Mouse (Mus musculus) frontal cortex, postnatal 25 days (tissue): ENCODE data around the gene Adamts4.
"Not testable (repeated sequence)": the region's sequence is repeated elsewhere in the genome, so short reads cannot be mapped to it uniquely, and the experiment has no call there.

Source experiments
- DNase-seq, 2 experiments: peaks; one replicate each; pipeline ENCODE4 v3.0.0; 2022; ENCODE audit warnings: low spot score in 2 of 2

Gene Adamts4

DNA sequence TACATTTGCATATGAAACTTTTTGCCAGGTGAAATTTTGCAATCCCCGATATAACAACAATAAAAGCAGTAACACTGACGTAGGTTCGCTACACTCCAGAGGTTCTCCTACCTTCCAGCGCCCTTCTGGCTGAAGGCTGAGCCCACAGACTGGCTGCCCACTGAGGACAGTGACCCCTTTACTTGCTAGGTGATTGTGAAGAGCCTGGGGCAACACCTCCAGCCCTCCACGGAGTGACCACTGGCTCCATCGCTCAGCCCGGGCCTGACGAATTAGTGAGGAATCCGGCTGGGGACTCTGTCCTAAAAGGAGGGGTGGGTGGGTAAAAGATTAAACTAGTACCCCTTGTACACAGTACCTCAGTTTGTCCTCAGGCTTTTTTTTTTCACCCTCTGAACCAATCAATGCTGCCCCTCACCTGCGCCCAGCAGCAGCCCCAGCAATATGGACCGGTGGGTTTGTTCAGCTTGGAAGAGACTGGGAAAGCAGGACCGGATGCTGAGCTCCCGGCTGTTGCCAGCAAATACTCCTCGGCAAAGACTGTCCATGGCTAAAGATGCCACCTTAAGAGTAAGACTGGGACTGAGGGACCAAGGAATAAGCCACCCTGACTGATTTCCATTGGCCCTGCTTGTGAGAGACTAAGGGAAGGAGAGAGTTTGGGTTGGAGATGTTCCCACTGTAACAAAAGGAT, 28.9 kb downstream of the Adamts4 start:
- no peak for DNase-seq

DNA sequence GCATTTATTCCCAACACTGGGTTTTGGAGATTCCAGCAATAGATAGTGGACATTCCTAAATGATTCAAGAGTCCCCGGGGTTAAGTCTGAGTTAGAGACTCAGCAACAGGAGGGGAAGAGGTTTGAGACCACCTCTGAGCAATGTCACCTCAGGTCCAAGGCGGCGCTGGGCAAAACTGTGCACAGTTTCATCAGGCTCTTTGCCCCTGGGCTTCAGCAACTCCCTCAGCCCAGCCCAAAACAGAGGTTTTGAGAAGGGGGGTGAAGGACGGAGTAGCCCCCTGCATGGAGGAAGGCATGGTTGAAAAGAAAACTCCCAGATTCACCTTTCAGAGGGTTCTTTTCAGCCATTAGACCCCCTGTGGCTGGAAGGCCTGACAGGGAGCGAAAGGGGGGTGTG, 29.5 kb downstream of the Adamts4 start:
- DNase-seq, result no peak

DNA sequence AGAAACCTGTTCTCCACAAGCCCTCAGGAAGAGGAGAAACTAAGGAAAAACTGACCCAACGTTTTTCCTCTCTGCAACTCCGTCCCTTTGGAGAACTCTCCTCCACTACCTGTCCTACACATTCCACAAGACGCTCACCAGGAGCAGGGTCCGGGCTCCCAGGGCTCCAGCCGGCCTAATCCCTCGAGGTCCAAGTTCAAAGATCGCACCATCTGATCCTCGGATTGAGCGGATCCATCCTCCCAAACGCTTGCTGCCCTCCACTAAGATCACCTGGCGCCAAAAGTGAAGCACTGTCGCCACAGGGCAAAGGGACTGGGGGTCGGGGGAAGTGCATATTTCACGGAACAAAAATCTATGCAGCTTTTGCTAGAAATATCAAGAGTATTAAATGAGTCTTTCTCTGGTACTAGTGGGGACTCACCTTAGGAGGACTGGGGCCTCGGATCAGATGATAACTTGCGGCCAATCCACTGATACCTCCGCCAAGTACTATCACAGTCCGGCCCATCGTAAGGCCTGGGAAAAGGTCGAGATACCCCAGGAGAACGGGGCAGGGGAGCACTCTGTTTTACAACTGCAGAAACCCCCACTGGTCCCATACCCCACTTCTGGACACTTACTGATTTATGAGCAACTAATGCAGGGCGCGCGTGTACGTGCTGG, 30.2 kb downstream of the Adamts4 start:
- no peak for DNase-seq

DNA sequence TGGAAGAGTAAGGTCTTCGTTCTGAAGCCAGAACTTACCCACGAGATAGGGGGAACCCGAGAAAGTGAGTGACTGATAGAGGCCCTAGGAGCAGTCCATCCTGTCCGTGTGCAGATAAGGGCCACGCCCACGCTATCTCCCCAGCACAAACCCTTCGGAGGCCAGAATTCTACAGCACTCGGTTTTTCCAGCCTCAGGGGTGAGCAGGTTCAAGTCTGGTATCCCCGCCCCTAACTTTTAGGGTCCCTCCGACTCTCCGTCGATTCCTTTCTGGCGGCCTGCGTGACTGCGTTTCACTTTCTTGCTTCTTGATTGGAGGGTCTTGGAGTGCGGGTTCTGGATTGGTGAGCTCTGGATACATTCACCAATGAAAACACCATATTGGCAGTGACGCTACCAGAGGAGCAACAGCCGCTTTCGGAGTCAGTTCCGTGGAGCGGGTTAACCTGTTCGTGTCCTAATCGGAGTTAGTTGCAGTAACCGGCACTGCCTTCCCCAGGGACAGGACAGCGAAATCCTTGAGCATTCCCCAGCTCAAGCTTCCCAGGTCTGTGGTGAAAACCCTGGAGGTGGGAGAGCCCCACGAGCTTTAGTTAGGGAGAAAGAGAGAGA, 30.8 kb downstream of the Adamts4 start, which contains the start of gene Ppox:
Gene Ppox, minus strand, starts transcription at position 271 of the 612 bp plus-strand sequence.
- peak; percentile 75 to 91 for DNase-seq

DNA sequence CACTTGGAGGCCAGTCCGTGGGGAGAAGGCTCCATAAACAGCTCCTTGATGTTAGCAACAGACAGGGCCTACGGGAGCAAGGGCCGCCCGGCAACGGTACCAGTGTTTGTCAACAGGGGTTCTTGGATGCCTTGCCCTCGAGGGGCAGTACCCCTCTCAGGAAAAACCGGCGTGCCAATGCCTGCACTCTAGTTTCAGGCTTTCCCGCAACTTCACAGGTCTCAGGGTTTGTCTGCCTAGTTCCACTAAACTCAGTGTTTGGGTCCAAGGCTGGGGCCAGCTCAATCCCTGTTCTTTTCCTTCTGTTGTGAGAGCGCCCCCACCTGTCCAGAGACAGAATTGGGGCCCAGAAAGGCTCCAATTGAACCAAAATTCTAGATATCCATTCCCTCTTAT, 31.3 kb downstream of the Adamts4 start:
- peak; percentile 61 to 70 for DNase-seq

DNA sequence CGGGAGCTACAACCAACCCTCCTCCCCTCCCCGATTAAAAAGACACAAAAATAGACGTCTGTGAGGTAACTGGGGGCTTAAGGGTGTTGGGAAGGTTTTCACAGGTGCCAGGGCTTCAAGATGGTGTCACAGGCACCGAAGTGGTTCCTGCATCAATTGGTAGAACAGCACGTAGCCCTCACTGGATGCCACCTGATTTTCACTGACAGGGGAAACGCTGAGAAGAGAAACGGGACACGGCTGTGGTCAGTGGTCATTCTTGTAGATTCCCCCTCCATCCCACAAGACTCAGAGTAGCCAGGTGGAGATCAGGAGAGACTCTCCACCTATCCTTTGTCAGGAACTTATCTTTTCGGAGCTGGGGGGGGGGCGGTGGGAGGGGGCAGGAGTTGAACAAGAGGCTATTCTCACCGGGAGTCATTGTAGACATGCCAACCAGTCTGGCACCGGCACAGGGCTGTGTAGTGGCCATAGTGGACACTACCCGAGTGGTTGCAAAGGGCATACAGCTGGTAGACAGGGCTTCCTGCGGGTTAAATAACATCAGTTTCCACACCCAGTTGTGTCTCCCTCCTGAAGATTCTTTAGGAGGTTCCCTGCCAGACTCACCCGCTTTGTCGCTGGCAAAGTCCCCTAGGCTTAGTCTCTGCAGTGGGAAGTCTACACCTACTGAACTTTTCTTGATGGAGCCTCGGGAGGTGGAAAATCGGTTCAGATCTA, 32.0 kb downstream of the Adamts4 start:
- DNase-seq, result no peak

DNA sequence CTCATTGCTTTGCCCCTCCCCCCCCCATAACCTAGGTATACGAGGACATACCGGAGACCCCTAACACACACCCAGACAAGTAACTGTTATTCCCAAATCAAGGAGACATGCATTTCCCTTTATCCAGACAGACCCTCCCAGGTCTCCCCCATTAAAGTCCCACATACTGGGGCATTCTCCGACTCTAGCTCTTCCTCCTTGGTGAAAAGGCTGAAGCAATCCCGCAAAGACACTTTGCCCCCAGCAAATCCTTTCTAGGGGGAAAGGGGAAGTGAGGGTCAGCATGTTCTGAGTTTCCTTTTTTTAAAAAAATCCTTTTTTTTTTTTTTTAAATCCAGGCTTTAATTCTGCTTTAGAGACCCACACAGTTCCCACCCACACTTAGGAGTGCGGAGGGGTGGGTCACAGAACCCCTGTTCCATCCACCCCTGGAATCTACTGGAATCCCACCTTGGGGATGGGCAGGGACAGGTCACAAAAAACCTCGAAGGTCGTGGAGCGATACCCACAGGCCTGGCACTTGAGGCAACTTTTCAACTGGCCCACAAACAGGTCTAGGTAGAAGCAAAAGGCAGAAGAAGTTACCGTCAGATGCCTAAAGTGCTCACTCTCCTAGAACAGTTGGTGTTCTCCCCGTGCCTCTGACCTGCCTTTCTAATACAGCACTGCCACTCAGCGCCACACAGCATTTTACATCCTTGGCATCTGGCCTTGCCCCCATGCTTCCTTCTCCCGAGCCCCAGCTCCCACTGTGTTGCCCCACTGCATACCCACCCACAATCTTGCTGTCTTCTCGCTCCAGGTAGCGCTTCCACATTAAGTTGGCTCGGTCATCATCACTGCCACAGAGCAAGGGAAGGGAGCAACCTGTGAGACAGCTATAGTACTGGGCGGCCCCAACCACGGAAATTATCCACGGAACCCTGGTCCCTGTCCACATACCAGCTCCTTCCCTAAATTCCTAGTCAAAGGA, 33.3 kb downstream of the Adamts4 start:
- DNase-seq, result no peak

DNA sequence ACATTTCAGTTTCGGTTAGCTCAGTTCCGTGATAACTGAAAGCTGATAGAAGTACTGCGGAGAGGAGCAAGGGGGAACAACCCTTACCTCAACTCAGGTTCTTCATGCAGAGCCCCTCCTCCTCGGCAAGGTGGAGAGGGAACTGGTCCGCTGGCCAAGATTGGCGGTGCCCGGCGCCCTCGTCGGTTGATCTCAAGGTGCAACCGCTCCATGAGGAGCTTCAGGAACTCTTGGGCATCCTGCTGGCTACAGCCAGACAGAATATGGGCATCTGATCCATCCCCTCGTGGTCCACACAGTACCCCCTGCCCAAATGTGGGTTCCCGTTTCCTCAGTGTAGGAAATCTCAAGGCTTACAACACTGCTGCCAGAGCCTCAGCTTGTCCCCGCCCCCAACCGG, 34.3 kb downstream of the Adamts4 start:
- DNase-seq, result no peak

DNA sequence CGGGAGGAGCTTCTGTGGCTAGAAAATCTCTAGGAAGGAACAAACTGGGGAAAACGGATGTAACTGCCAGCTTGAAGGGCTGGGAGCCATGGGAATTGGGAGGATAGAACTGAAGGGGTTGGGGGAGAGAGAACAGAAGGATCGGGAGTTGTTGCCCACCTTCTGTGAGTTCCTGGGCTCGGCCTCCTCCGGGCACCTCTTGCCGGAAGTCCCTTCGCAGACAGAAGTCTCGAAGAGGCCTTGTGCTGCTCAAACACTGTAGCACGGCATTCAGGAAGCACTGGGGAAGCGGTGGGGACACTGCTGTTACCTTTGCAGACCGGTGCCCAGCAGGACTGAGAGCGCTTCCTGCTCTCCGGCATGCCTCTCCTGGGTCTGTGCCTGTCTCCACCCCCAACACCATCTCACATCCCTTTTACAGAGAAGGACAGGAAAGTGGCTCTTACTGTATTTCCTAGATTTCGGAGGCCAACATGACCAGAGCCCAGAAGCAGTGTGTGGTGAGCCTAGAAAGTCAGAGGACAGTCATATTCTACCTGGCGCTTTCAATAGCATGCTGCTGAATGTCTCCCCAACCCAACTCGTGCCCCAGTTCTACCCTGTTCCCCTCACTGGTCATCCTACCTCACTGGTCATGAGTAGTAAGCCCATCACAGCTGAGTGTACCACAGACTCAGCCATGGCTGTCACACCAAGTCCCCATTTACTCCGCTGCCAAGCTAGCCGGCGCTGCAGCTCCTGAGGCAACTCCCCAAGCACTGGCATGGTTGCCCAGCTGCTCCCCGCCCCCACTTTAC, 35.1 kb downstream of the Adamts4 start:
- peak in 1 of 2 experiments; percentile 9 for DNase-seq

DNA sequence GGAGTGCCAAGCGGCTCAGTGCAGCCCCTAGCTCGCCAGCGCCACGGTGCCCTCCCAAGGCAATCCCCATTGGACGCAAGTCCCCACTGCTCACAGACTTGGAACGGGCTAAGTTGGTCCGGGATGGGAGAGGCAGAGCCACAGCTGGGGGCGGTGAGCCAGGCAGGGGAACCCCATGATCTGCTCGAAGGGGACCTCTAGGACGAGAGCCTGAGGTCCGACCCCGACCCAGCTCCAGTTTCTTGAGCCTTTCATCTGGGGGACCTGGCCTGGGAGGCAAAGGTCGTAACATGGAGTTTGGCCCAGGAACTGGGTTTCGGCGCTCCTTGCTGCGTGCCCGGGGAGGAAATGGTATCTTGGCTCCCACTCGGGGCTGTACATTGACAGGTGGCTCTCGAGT, 36.3 kb downstream of the Adamts4 start:
- DNase-seq, result peak in 1 of 2 experiments; percentile 8

DNA sequence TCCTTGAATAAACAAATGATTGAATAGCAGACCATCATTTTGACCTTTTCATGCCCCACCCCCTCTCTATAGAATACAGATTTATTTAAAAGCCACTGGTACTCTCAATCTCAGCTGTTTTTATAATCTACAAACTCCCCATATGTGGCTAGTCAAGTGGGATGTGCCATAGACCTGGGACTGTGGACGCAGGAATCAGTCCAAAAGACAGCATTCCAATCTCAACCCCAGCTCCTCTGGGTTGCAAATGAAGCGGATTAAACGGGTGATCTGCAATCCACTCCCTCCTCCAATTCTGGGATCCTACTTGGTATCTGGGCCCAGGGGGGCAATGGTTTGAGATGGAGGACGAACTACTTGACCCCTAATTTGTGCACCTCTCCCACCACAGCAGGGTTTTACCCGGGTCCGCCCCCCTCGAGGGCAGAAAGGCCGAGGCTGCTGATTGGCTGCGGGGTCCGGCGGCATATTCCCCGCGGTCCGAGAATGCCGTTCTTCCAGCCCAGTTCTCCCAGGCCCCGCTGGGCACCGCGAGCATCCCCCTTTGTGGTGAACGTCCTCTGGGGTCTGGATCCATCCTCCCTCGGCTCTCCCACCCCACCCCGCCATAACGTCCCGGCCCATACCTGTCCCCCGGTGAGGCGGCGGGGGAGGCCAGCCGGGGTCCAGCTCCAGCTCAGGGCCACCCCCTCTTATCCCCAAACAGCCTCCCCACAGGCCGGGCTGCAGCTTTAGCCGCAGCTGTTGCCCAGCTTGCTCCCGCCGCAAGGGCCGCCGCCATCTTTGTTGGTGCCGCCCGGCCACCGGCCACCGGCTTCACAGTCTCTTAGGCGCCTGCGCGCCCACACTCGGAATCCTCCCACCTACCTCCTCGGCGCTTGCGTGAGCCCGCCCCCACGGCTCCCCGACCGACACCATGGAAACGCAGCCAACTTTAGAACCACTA, 37.2 kb downstream of the Adamts4 start, which contains the start of gene Usp21:
Gene Usp21, minus strand, starts transcription at position 856 of the 946 bp plus-strand sequence.
- peak; percentile 89 to 90 for DNase-seq

DNA sequence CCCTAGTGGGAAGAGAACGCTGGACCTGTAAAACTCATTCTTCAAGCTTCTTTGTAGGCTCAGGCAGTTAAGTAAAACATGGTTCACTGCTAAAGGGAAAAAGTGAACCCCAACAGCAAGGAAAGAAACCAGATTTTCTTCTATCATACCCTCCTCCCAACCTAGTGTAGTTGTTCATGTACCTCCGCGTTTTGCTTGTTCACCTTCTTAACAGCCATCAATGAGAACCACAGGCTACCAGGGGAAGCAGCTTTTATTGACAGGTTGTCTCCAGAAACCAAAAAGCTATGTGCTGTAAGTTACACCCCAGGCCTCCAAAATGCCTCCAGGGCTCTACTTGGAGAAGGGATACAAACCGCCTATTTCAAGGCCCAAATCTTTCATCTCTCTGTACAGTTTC, 38.1 kb downstream of the Adamts4 start:
- DNase-seq, result no peak

DNA sequence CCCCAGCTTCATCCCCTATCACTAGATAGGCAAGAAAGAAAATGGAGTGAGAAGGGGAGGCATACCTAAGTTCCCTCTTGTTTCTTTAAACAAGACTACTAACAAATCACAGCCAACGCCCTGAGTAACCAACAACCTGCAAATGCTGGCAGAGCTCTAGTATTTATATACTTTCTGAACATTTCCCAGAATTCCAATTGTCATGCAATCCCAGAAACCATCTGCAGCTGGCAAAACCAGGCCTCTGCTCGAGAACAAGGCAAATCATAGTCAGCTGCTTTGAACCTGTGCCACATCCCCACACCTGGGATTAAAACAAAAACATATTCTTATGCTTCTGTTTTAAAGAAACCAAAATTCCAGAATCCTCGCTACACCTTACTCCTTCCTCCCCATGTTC, 43.1 kb downstream of the Adamts4 start:
- no peak for DNase-seq

DNA sequence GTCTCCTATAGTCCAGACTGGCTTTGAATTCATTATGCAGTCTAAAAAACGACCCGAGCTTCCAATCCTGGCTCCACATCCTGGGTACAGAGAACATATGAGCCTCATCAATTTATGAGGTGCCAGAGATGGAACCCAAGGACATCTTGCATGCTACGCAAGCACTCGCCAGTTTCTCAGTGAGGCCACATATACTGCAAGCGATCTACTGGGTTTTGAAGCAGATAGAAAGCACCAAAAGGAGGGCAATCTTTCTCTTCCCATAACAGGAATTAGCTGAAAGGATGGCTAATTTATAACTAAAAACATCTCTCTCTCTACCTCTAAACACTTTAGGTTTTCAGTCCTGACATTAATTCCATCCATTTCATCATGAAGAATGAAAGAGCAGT, 43.7 kb downstream of the Adamts4 start:
- DNase-seq, result no peak

DNA sequence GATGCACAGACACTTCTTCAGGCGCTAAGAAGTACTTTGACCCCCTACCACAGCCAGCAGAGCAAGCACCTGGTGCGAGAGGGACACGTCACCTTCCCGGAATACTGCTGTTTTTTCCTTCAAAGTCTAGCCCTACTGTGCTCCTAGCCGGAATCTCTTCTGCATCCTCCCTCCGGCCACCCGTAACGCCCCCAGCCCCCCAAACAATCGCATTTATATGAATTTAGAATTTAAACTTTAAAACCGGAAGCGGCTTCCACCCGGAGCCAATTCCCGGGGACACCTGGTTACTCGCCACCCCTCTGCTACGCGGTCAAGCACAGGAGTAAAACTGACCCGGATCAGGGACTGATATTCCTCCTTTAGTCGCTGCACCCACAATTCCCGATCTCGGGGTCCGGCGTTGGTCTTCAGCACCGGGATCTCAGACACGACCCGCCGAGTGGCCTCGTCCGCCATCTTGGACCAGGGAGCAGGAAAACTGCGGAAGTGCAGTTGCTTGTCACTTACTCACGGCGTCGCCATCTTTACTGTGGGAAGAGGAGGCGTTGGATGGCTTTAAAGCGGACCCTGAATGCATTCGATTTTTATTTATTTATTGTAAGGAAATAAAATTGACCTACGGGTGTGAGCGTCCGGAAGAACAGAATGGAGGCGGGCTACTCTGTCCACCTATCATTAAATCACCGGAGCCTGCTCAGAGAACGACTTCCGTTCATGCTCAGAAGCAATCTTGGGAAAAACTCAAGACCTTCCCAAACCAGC, 44.3 kb downstream of the Adamts4 start, which contains the start of gene Ufc1:
Gene Ufc1, minus strand, starts transcription at position 727 of the 765 bp plus-strand sequence.
- DNase-seq, result peak; percentile 80 to 82

DNA sequence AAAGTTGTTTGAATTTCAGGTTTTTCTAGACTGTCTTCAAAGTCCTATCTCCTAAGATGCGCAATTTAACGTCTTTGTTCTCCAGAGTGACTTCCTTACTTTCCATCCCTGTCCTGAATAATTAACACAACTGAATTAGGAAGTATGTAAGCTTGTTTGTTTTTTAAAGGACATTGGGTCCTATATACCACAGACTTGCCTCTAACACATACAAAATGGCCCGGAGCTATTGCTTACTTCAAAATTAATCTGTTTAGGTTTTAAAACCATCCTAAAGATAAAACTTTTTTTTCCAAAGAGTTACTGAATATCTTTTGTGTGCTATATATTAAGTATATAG, 44.8 kb downstream of the Adamts4 start:
- DNase-seq, result no peak

DNA sequence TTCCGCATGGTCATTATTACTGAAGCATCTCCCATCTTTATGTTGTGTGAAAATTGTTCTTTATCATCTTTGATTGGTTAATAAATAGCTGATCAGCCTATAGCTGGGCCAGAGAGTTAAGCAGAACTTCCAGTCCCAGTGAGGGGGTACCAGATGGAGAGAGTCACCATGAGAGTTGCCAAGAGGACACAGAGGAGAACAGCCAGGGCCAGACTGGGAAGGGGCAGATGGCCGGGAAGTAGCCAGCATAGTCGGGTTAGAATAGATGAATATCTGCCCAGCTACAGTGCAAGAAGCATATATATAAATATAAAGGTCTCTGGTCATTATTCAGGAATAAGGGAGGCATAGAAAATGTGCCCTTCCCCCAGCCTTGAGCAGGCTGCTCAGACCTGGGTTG, 48.0 kb downstream of the Adamts4 start:
- DNase-seq, result no peak

DNA sequence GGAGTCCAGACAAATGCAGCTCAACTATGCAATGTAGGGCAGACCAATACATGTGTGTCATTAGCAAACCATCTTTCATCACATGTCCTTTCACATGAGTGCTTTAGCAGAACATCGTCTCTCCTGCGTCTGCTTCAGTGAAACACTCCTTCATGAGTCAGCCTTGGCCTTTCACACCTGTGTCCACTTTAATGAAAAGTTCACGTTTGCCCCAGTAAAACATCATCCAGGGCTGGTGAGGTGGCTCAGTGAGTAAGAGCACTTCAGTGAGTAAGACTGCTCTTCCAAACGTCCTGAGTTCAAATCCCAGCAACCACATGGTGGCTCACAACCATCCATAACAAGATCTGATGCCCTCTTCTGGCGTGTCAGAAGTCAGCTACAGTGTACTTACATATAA, 55.9 kb downstream of the Adamts4 start:
- not testable (repeated sequence) for DNase-seq
